Mouse (Mus musculus): Measurements from ENCODE around the gene Tmem108.

Gene Tmem108

GRCm38 (mm10) chr9:103721081-103721480, 40.6 kb downstream of the Tmem108 start:
- peak in 1 of 2 experiments; percentile 33 for DNase-seq (ENCODE audit: low spot score in 2 of 2)

GRCm38 (mm10) chr9:103720021-103720420, 41.6 kb downstream of the Tmem108 start:
- no peak for DNase-seq (ENCODE audit: low spot score in 2 of 2)

GRCm38 (mm10) chr9:103716002-103716401, 45.6 kb downstream of the Tmem108 start:
- DNase-seq (ENCODE audit: low spot score in 2 of 2), result no peak

- no peak for DNase-seq (ENCODE audit: low spot score in 2 of 2)
Measured at GRCm38 (mm10) chr9:103715352-103715751, 46.3 kb downstream of the Tmem108 start.

- DNase-seq (ENCODE audit: low spot score in 2 of 2), result no peak
Measured at GRCm38 (mm10) chr9:103713230-103713629, 48.4 kb downstream of the Tmem108 start.

GRCm38 (mm10) chr9:103712711-103713110, 48.9 kb downstream of the Tmem108 start:
- DNase-seq (ENCODE audit: low spot score in 2 of 2), result no peak

- no peak for DNase-seq (ENCODE audit: low spot score in 2 of 2)
Measured at GRCm38 (mm10) chr9:103709694-103710093, 51.9 kb downstream of the Tmem108 start.

- DNase-seq (ENCODE audit: low spot score in 2 of 2), result no peak
Measured at GRCm38 (mm10) chr9:103708514-103709173, 53.0 kb downstream of the Tmem108 start.

GRCm38 (mm10) chr9:103707857-103708256, 53.8 kb downstream of the Tmem108 start:
- DNase-seq (ENCODE audit: low spot score in 2 of 2), result no peak

- no peak for DNase-seq (ENCODE audit: low spot score in 2 of 2)
Measured at GRCm38 (mm10) chr9:103707000-103707790, 54.4 kb downstream of the Tmem108 start.

GRCm38 (mm10) chr9:103705717-103706116, 55.9 kb downstream of the Tmem108 start:
- no peak for DNase-seq (ENCODE audit: low spot score in 2 of 2)

- DNase-seq (ENCODE audit: low spot score in 2 of 2), result no peak
Measured at GRCm38 (mm10) chr9:103703014-103703413, 58.6 kb downstream of the Tmem108 start.

- no peak for DNase-seq (ENCODE audit: low spot score in 2 of 2)
Measured at GRCm38 (mm10) chr9:103702452-103702851, 59.2 kb downstream of the Tmem108 start.

GRCm38 (mm10) chr9:103701448-103701847, 60.2 kb downstream of the Tmem108 start:
- DNase-seq (ENCODE audit: low spot score in 2 of 2), result no peak

- DNase-seq (ENCODE audit: low spot score in 2 of 2), result no peak
Measured at GRCm38 (mm10) chr9:103700240-103700639, 61.4 kb downstream of the Tmem108 start.

GRCm38 (mm10) chr9:103696967-103697366, 64.7 kb downstream of the Tmem108 start:
- no peak for DNase-seq (ENCODE audit: low spot score in 2 of 2)

- DNase-seq (ENCODE audit: low spot score in 2 of 2), result no peak
Measured at GRCm38 (mm10) chr9:103693826-103694225, 67.8 kb downstream of the Tmem108 start.

- DNase-seq (ENCODE audit: low spot score in 2 of 2), result no peak
Measured at GRCm38 (mm10) chr9:103692699-103693098, 68.9 kb downstream of the Tmem108 start.

GRCm38 (mm10) chr9:103691847-103692246, 69.8 kb downstream of the Tmem108 start:
- no peak for DNase-seq (ENCODE audit: low spot score in 2 of 2)

GRCm38 (mm10) chr9:103690446-103690845, 71.2 kb downstream of the Tmem108 start:
- DNase-seq (ENCODE audit: low spot score in 2 of 2), result no peak

- DNase-seq (ENCODE audit: low spot score in 2 of 2), result no peak
Measured at GRCm38 (mm10) chr9:103689697-103690096, 71.9 kb downstream of the Tmem108 start.

- no peak for DNase-seq (ENCODE audit: low spot score in 2 of 2)
Measured at GRCm38 (mm10) chr9:103689006-103689405, 72.6 kb downstream of the Tmem108 start.

GRCm38 (mm10) chr9:103687130-103687529, 74.5 kb downstream of the Tmem108 start:
- no peak for DNase-seq (ENCODE audit: low spot score in 2 of 2)
